ENCODE assay signal across 21 mouse cellular contexts in genomic region chr14:79520612-79521011, GRCm38 (mm10). TPM values are rescaled to one million over a fixed set of nuclear protein-coding genes. Genes with fewer than 3 reads are reported as not detected.
DNase-seq lines count a peak whose midpoint lies in the region; ATAC-seq and TF ChIP-seq lines count a peak whose summit lies in the region.
"Had no signal": no experiment of that assay in that cellular context is flagged by ENCODE, and none has a peak within 500 bp of the region (broad histone marks: within the 10 kb centered on the region; RNA-seq: fewer than 3 reads in every experiment).

No protein-coding gene starts in this region.

- DNase-seq in gastrocnemius, adult 2 months, result no peak
- DNase-seq in gastrocnemius, postnatal 25 days, result no peak
- no peak for DNase-seq in liver, embryonic 13.5 days
- DNase-seq: adrenal gland, postnatal 14 days; cerebellum, adult 8-10 months; forebrain, postnatal 0 days; gastrocnemius, postnatal 36 days; heart, adult 2 months; heart, postnatal 36 days; kidney, adult 18-20 months; kidney, postnatal 36 days; lung, adult 2 months; lung, postnatal 14 days had no signal

- H3K27ac ChIP-seq in gastrocnemius, adult 2 months, result peak overlapping the region; percentile 24; the same call in 1 of the 2 replicates
- peak overlapping the region; percentile 88 for H3K27ac ChIP-seq in liver, embryonic 13.5 days
- H3K27ac ChIP-seq in small intestine, adult 2 months (ENCODE audit: insufficient read depth, low read depth, low read length), result peak overlapping the region; percentile 44; the same call in 1 of the 2 replicates
- H3K27ac ChIP-seq: hindbrain, embryonic 13.5 days; limb, embryonic 12.5 days; midbrain, embryonic 15.5 days; neural tube, embryonic 13.5 days had no signal

- TF ChIP-seq POLR2A in small intestine, adult 2 months (IDR thresholded peaks at IDR 0.05; ENCODE audit: low read depth, low read length), result no peak

- intact Hi-C loops in gastrocnemius, adult 2 months (cut with DNase I), result no loop called here

- H3K27me3 ChIP-seq in megakaryocyte, embryonic 14.5 days (replicated peaks), result no peaks in the 10 kb centered on the region
- H3K27me3 ChIP-seq in liver, embryonic 13.5 days, result no peaks in the 10 kb centered on the region
- no peaks in the 10 kb centered on the region for H3K27me3 ChIP-seq in small intestine, adult 2 months (ENCODE audit: control insufficient read depth, insufficient read depth, low read length)
- H3K27me3 ChIP-seq: hindbrain, embryonic 13.5 days; limb, embryonic 12.5 days; midbrain, embryonic 15.5 days; neural tube, embryonic 13.5 days had no signal

- no peak overlapping the region for H3K9ac ChIP-seq in liver, embryonic 13.5 days
- H3K9ac ChIP-seq: forebrain, postnatal 0 days; hindbrain, embryonic 13.5 days; limb, embryonic 12.5 days; midbrain, embryonic 15.5 days; neural tube, embryonic 13.5 days had no signal

- no peak overlapping the region for H3K4me3 ChIP-seq in gastrocnemius, adult 2 months
- H3K4me3 ChIP-seq in megakaryocyte, embryonic 14.5 days (replicated peaks), result peak overlapping the region; percentile 89
- H3K4me3 ChIP-seq in liver, embryonic 13.5 days (replicated peaks), result no peak overlapping the region
- H3K4me3 ChIP-seq in small intestine, adult 2 months (ENCODE audit: low read depth, low read length), result no peak overlapping the region
- H3K4me3 ChIP-seq: heart, adult 2 months; hindbrain, embryonic 13.5 days; limb, embryonic 12.5 days; midbrain, embryonic 15.5 days; neural tube, embryonic 13.5 days had no signal

- H3K4me2 ChIP-seq in liver, embryonic 13.5 days, result peak overlapping the region; percentile 49; the same call in 1 of the 2 replicates
- H3K4me2 ChIP-seq: hindbrain, embryonic 13.5 days; limb, embryonic 12.5 days; midbrain, embryonic 15.5 days; neural tube, embryonic 13.5 days had no signal

- no peak for TF ChIP-seq CTCF in gastrocnemius, adult 2 months (IDR thresholded peaks at IDR 0.05)
- no peak for TF ChIP-seq CTCF in small intestine, adult 2 months (IDR thresholded peaks at IDR 0.05; ENCODE audit: extremely low read depth, insufficient read length, insufficient replicate concordance, low read depth, low read length)

- peaks cover 87% of the 10 kb centered on the region for H3K4me1 ChIP-seq in megakaryocyte, embryonic 14.5 days
- peaks cover 78% of the 10 kb centered on the region for H3K4me1 ChIP-seq in liver, embryonic 13.5 days (replicated peaks)
- peaks cover 28% of the 10 kb centered on the region; the same call in 1 of the 2 replicates for H3K4me1 ChIP-seq in small intestine, adult 2 months (ENCODE audit: control insufficient read depth, insufficient read depth, insufficient read length, low read length)
- H3K4me1 ChIP-seq: hindbrain, embryonic 13.5 days; midbrain, embryonic 15.5 days; neural tube, embryonic 13.5 days had no signal

- H3K36me3 ChIP-seq in megakaryocyte, embryonic 14.5 days (replicated peaks; ENCODE audit: low read length), result peaks cover 11% of the 10 kb centered on the region
- H3K36me3 ChIP-seq in liver, embryonic 13.5 days, result no peaks in the 10 kb centered on the region
- H3K36me3 ChIP-seq in small intestine, adult 2 months (ENCODE audit: control insufficient read depth, insufficient read depth, low read length), result no peaks in the 10 kb centered on the region; the same call in 1 of the 2 replicates
- H3K36me3 ChIP-seq: hindbrain, embryonic 13.5 days; limb, embryonic 12.5 days; midbrain, embryonic 15.5 days; neural tube, embryonic 13.5 days had no signal

- ATAC-seq in megakaryocyte, adult 5-6 weeks (ENCODE audit: poor library complexity, severe bottlenecking), result no peak
- ATAC-seq in liver, embryonic 13.5 days (ENCODE audit: low read depth), result no peak
- no peak for ATAC-seq in megakaryocyte-erythroid progenitor cell, adult 5-6 weeks (replicated peaks; ENCODE audit: low FRiP score, low TSS enrichment, poor library complexity, severe bottlenecking)
- ATAC-seq: forebrain, postnatal 0 days; midbrain, embryonic 15.5 days had no signal

- no peaks in the 10 kb centered on the region for H3K9me3 ChIP-seq in megakaryocyte, embryonic 14.5 days
- H3K9me3 ChIP-seq in liver, embryonic 13.5 days (replicated peaks), result no peaks in the 10 kb centered on the region
- H3K9me3 ChIP-seq: hindbrain, embryonic 13.5 days; limb, embryonic 12.5 days; midbrain, embryonic 15.5 days; neural tube, embryonic 13.5 days had no signal

RNA-seq across cellular contexts. Expression of gene Wbp4, which starts 39.3 kb away (rescaled TPM):
- 10 to 100 TPM; 19.3 to 25.7 TPM for total RNA-seq in gastrocnemius, adult 2 months (2021)
- 10 to 100 TPM; 20.0 to 21.2 TPM for total RNA-seq in gastrocnemius, postnatal 25 days (2021)
- 3.9 and 4.4 TPM in 2 replicates for polyA plus RNA-seq in megakaryocyte, embryonic 14.5 days (2012; ENCODE audit: insufficient read depth, low replicate concordance)
- total RNA-seq in megakaryocyte, adult 5-6 weeks (2015), result 31.4 and 38.6 TPM in 2 replicates
- total RNA-seq in megakaryocyte, adult 5-6 weeks (2017), result 72.6 and 75.8 TPM in 2 replicates
- polyA plus RNA-seq in liver, embryonic 13.5 days (2015; fragmentation: Nextera tagmentation; extraction: Ambion mirVana), result 17.6 and 20.6 TPM in 2 replicates
- polyA plus RNA-seq in small intestine, adult 2 months (2012; rRNA removed), result 0.98 and 2.0 TPM in 2 replicates
- 26.9 and 33.8 TPM in 2 replicates for total RNA-seq in megakaryocyte-erythroid progenitor cell, adult 5-6 weeks (2014; fragmentation: Nextera tagmentation)
- 57.3 and 94.9 TPM in 2 replicates for total RNA-seq in megakaryocyte-erythroid progenitor cell, adult 5-6 weeks (2017)

RNA-seq across cellular contexts. Expression of gene Elf1, which starts 39.6 kb away (rescaled TPM):
- 1 to 10 TPM; 4.6 to 6.0 TPM for total RNA-seq in gastrocnemius, adult 2 months (2021)
- 1 to 10 TPM; 4.7 to 5.5 TPM for total RNA-seq in gastrocnemius, postnatal 25 days (2021)
- polyA plus RNA-seq in megakaryocyte, embryonic 14.5 days (2012; ENCODE audit: insufficient read depth, low replicate concordance), result 1.5 and 3.9 TPM in 2 replicates
- 66.4 and 69.3 TPM in 2 replicates for total RNA-seq in megakaryocyte, adult 5-6 weeks (2015)
- 138 and 142 TPM in 2 replicates for total RNA-seq in megakaryocyte, adult 5-6 weeks (2017)
- polyA plus RNA-seq in liver, embryonic 13.5 days (2015; fragmentation: Nextera tagmentation; extraction: Ambion mirVana), result 11.9 and 13.8 TPM in 2 replicates
- 6.4 and 20.1 TPM in 2 replicates for polyA plus RNA-seq in small intestine, adult 2 months (2012; rRNA removed)
- total RNA-seq in megakaryocyte-erythroid progenitor cell, adult 5-6 weeks (2014; fragmentation: Nextera tagmentation), result 51.9 and 58.5 TPM in 2 replicates
- total RNA-seq in megakaryocyte-erythroid progenitor cell, adult 5-6 weeks (2017), result 111 and 178 TPM in 2 replicates

Comparison
In these comparisons a context has a peak if more than half of its experiments do, and no peak if none do; other contexts are left out.
1. H3K27ac ChIP-seq: peak in every context shown above with its lines; median percentile 88 in liver, embryonic 13.5 days; 44 in small intestine, adult 2 months; 24 in gastrocnemius, adult 2 months.
2. RNA of gene Elf1, which starts 39.6 kb away (total RNA-seq): 66.4 to 142 TPM in megakaryocyte, adult 5-6 weeks and 51.9 to 178 TPM in megakaryocyte-erythroid progenitor cell, adult 5-6 weeks; 4.6 to 6.0 TPM in gastrocnemius, adult 2 months and 4.7 to 5.5 TPM in gastrocnemius, postnatal 25 days; every median in the first group is over 4 times any median in the second.